Mouse (Mus musculus) testis, adult 2 months (tissue): ENCODE data around the gene Higd1a.

Source experiments
- CTCF ChIP-seq: fragments of 200-500 bp; IDR thresholded peaks from 2 replicates; pipeline ENCODE4 v1.5.1; 2012; ENCODE audit warnings: low read depth, mild to moderate bottlenecking, inconsistent platforms, low read length, moderate library complexity; ENCODE audit not compliant: control insufficient read depth, insufficient read depth, insufficient replicate concordance
- POLR2A ChIP-seq: fragments of 200-500 bp; IDR thresholded peaks from 2 replicates; pipeline ENCODE4 v1.6.1; 2012; ENCODE audit warnings: low read depth, mild to moderate bottlenecking, inconsistent platforms, low read length, moderate library complexity; ENCODE audit not compliant: control insufficient read depth

GRCm38 (mm10) chr9:121901710-121902700 lies 43.8 kb upstream of the Higd1a start:
- TF ChIP-seq CTCF (no peak), POLR2A (no peak)
